Mouse (Mus musculus) stomach, postnatal 0 days (tissue): Measurements from ENCODE around the gene BC052040.

Experiments used
- CTCF ChIP-seq: IDR thresholded peaks from 2 replicates; pipeline ENCODE4 v1.5.1; 2016; ENCODE audit warnings: antibody characterized with exemption, low read depth, mild to moderate bottlenecking, moderate library complexity
- EP300 ChIP-seq: optimal IDR thresholded peaks from 2 replicates; pipeline ENCODE3; 2016; ENCODE audit warnings: antibody characterized with exemption

GRCm38 (mm10) chr2:115774153-115774908 is 192.8 kb downstream of the BC052040 start:
- no peak for TF ChIP-seq CTCF
- no peak for TF ChIP-seq EP300
